Mouse (Mus musculus) spleen, adult 2 months (tissue): ENCODE measurements around the gene Tmem104.

Source experiments
- CTCF ChIP-seq: fragments of 200-500 bp; IDR thresholded peaks from 2 replicates; pipeline ENCODE4 v1.5.1; 2011; ENCODE audit warnings: mild to moderate bottlenecking, inconsistent platforms; ENCODE audit not compliant: insufficient read depth, insufficient read length, insufficient replicate concordance; ENCODE audit errors: extremely low read depth
- POLR2A ChIP-seq: fragments of 200-500 bp; IDR thresholded peaks from 2 replicates; pipeline ENCODE4 v1.6.1; 2011; ENCODE audit warnings: low read depth, low read length, inconsistent platforms

- no peak for TF ChIP-seq CTCF
- TF ChIP-seq POLR2A = no peak
Measured at GRCm38 (mm10) chr11:115233526-115234290, 46.4 kb downstream of the Tmem104 start.
